Mouse (Mus musculus): ENCODE results near the gene Asic2. TPM values are rescaled to one million over a fixed set of nuclear protein-coding genes. Genes with fewer than 3 reads are reported as not detected.
"Not testable (repeated sequence)": the region's sequence is repeated elsewhere in the genome, so short reads cannot be mapped to it uniquely, and the experiment has no call there.

Asic2 gene
- polyA plus RNA-seq, 1 experiment from 2014 or later = not detected

DNA sequence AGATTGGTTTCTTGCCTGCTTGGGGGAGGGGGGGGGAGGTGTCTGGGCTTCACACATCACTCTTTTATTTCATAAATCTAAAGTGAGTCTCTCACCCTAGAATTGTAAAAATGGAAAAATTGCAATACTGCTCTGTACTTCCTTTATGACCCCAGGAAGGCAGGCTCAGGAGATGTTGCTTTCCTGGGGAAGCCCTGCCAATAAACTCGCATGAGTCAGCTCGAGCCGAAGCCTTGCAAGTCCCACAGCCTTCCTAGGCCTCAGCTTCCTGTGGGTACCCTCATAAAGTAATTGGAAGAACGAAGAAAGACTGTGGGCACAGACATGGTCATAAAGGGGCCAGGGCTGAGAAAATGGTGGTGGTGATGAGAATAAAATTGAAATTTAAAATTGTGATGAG is 607.2 kb downstream of the Asic2 start:
- DNase-seq (no peak), ATAC-seq (no peak)
- TF ChIP-seq CTCF (IDR thresholded peaks at IDR 0.05; ENCODE audit: low read depth) (no peak), EP300 (IDR thresholded peaks at IDR 0.05; ENCODE audit: low read depth) (no peak)
- H3K9ac ChIP-seq (replicated peaks) = no peak overlapping the region
- no peak overlapping the region for H3K27ac ChIP-seq (ENCODE audit: low read depth)
- H3K4me2 ChIP-seq (ENCODE audit: low read depth, low read length) = no peak overlapping the region
- no peak overlapping the region for H3K4me3 ChIP-seq (ENCODE audit: low read depth, low read length)
- H3K36me3 ChIP-seq (replicated peaks; ENCODE audit: insufficient read depth, low read length) = no peaks in the 10 kb centered on the region
- peaks cover 7% of the 10 kb centered on the region for H3K9me3 ChIP-seq (ENCODE audit: low read length)
- no peaks in the 10 kb centered on the region for H3K4me1 ChIP-seq (ENCODE audit: insufficient read depth)
- no peaks in the 10 kb centered on the region for H3K27me3 ChIP-seq (ENCODE audit: insufficient read depth, low read length)
- WGBS (ENCODE audit: insufficient replicate concordance) = 28% methylated on average over 4 of the region's 4 CpGs

DNA sequence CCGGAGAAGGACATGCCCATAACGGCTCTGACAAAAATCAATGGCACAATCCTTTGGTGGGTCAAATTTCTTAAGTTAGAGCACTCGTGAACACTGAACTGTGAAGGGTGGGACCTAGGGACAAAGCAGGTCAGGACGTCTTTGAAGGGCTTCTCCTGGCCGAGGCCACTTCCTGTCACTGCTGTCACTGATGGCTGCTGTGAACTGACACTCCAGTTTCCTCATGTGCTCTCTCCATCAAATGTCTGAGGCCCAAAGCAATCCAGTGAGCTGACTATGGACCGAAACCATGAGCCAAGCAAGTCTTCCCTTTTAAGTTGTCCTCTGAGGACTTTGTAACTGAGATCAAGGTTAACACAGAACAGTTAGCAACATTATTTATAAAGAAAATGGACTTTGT is 617.8 kb downstream of the Asic2 start:
- not testable (repeated sequence) for H3K4me2 ChIP-seq (ENCODE audit: low read depth, low read length); DNase-seq; H3K27ac ChIP-seq (ENCODE audit: low read depth); H3K9ac ChIP-seq (replicated peaks); H3K9me3 ChIP-seq (ENCODE audit: low read length); H3K4me1 ChIP-seq (ENCODE audit: insufficient read depth); ATAC-seq; H3K27me3 ChIP-seq (ENCODE audit: insufficient read depth, low read length); H3K36me3 ChIP-seq (replicated peaks; ENCODE audit: insufficient read depth, low read length); H3K4me3 ChIP-seq (ENCODE audit: low read depth, low read length)
- WGBS (ENCODE audit: insufficient replicate concordance) = 44% methylated on average over 5 of the region's 6 CpGs

DNA sequence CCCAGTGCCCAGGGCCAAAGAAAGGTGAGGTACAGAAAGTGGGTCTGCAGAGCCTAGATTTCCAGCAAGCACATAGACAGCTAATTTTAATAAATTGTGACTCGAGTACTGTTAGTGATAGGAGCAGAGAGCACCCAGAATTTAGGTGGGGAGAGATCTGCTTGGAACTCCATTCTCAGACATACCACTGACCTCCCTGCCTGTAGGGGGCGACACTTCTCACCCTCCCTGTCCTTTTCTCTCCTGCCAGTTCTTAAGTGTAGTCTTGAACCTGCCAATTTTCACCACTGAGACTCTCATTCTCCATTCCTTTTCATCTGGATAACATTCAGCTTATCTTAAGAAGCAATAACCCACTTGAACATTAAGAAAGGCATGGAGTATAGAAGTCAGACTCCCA is 636.3 kb downstream of the Asic2 start:
- ATAC-seq (no peak), DNase-seq (no peak)
- Histone ChIP-seq H3K9ac (replicated peaks) (no peak overlapping the region), H3K27ac (ENCODE audit: low read depth) (no peak overlapping the region), H3K4me3 (ENCODE audit: low read depth, low read length) (no peak overlapping the region), H3K9me3 (ENCODE audit: low read length) (no peaks in the 10 kb centered on the region), H3K4me1 (ENCODE audit: insufficient read depth) (no peaks in the 10 kb centered on the region), H3K36me3 (replicated peaks; ENCODE audit: insufficient read depth, low read length) (no peaks in the 10 kb centered on the region), H3K4me2 (ENCODE audit: low read depth, low read length) (no peak overlapping the region), H3K27me3 (ENCODE audit: insufficient read depth, low read length) (no peaks in the 10 kb centered on the region)
- TF ChIP-seq CTCF (IDR thresholded peaks at IDR 0.05; ENCODE audit: low read depth) = no peak
- no peak for TF ChIP-seq EP300 (IDR thresholded peaks at IDR 0.05; ENCODE audit: low read depth)
- WGBS (ENCODE audit: insufficient replicate concordance) = 59% methylated on average over 2 of the region's 2 CpGs

DNA sequence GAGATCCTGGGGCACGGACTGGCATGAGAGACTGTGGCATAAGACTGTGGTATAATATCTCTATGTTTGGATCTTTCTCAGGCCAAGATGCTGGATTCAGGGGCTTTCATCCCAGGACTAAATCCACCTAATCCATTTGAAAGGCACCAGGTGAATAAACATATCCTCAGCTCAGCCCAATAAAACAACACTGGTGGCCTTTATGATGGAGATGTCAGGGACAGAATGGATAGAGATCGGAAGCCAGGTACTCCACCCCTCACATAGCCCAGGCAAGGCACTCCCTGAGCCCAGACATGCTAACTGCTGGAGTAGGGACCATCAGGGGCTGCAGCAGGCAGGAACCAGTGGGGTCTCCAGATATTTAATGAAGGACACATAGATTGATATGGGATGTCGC is 637.3 kb downstream of the Asic2 start:
- no peaks in the 10 kb centered on the region for H3K36me3 ChIP-seq (replicated peaks; ENCODE audit: insufficient read depth, low read length)
- no peaks in the 10 kb centered on the region for H3K4me1 ChIP-seq (ENCODE audit: insufficient read depth)
- ATAC-seq = no peak
- no peaks in the 10 kb centered on the region for H3K27me3 ChIP-seq (ENCODE audit: insufficient read depth, low read length)
- H3K9ac ChIP-seq (replicated peaks) = no peak overlapping the region
- H3K4me3 ChIP-seq (ENCODE audit: low read depth, low read length) = no peak overlapping the region
- WGBS (ENCODE audit: insufficient replicate concordance) = 77% methylated on average over 3 of the region's 3 CpGs
- H3K9me3 ChIP-seq (ENCODE audit: low read length) = no peaks in the 10 kb centered on the region
- H3K27ac ChIP-seq (ENCODE audit: low read depth) = no peak overlapping the region
- DNase-seq = no peak
- H3K4me2 ChIP-seq (ENCODE audit: low read depth, low read length) = no peak overlapping the region
- TF ChIP-seq CTCF (IDR thresholded peaks at IDR 0.05; ENCODE audit: low read depth) (no peak), EP300 (IDR thresholded peaks at IDR 0.05; ENCODE audit: low read depth) (no peak)

DNA sequence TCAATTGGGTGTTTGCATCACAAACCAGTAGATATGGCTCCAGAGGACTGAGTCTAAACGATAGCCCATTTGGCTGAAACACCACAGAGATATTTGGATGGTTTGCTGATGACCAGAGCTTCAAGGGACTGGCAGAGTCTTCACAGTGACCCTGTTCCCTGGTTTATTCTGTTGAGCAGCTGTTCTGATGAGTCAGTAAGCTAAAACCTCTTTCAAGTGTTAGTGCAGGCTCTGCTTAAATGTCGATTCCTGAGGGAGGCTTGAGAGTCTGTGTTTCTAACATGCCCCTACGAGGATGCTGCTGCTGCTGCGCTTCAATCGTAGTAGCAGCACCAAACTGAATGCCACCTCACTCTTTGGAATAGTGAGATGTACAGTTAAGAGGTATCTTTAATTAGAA is 640.2 kb downstream of the Asic2 start:
- H3K4me2 ChIP-seq (ENCODE audit: low read depth, low read length) = no peak overlapping the region
- WGBS (ENCODE audit: insufficient replicate concordance) = 74% methylated on average over 5 of the region's 5 CpGs
- H3K4me1 ChIP-seq (ENCODE audit: insufficient read depth) = no peaks in the 10 kb centered on the region
- no peak for TF ChIP-seq CTCF (IDR thresholded peaks at IDR 0.05; ENCODE audit: low read depth)
- no peak for TF ChIP-seq EP300 (IDR thresholded peaks at IDR 0.05; ENCODE audit: low read depth)
- no peaks in the 10 kb centered on the region for H3K36me3 ChIP-seq (replicated peaks; ENCODE audit: insufficient read depth, low read length)
- no peak overlapping the region for H3K27ac ChIP-seq (ENCODE audit: low read depth)
- DNase-seq (no peak), ATAC-seq (no peak)
- no peaks in the 10 kb centered on the region for H3K27me3 ChIP-seq (ENCODE audit: insufficient read depth, low read length)
- H3K9ac ChIP-seq (replicated peaks) = no peak overlapping the region
- no peaks in the 10 kb centered on the region for H3K9me3 ChIP-seq (ENCODE audit: low read length)
- no peak overlapping the region for H3K4me3 ChIP-seq (ENCODE audit: low read depth, low read length)

DNA sequence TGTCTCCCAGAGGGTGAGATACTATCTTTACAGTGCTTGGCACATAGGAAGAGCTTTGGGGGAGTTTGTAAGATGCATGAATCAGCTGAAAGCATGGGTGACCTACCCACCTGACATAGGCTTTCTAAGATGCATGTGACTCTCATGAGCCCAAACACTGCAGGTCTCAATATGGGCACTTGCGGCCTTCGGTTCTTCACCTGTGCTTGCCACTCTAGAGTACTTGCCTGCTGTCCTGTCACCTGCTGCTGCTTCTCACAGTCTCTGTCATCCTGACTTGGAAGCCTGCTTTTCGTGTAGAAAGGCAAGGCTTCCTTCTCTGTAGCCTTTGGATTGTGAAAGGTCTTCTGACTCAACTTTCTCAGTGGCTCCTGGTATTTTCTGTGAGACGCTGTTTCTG is 645.1 kb downstream of the Asic2 start:
- H3K27ac ChIP-seq (ENCODE audit: low read depth) = no peak overlapping the region
- no peak for ATAC-seq
- H3K4me3 ChIP-seq (ENCODE audit: low read depth, low read length) = no peak overlapping the region
- H3K27me3 ChIP-seq (ENCODE audit: insufficient read depth, low read length) = no peaks in the 10 kb centered on the region
- 68% methylated on average over 4 of the region's 4 CpGs for WGBS (ENCODE audit: insufficient replicate concordance)
- H3K4me1 ChIP-seq (ENCODE audit: insufficient read depth) = no peaks in the 10 kb centered on the region
- no peak overlapping the region for H3K4me2 ChIP-seq (ENCODE audit: low read depth, low read length)
- TF ChIP-seq CTCF (IDR thresholded peaks at IDR 0.05; ENCODE audit: low read depth) = no peak
- no peak for TF ChIP-seq EP300 (IDR thresholded peaks at IDR 0.05; ENCODE audit: low read depth)
- no peak for DNase-seq
- no peaks in the 10 kb centered on the region for H3K9me3 ChIP-seq (ENCODE audit: low read length)
- no peak overlapping the region for H3K9ac ChIP-seq (replicated peaks)
- H3K36me3 ChIP-seq (replicated peaks; ENCODE audit: insufficient read depth, low read length) = no peaks in the 10 kb centered on the region

DNA sequence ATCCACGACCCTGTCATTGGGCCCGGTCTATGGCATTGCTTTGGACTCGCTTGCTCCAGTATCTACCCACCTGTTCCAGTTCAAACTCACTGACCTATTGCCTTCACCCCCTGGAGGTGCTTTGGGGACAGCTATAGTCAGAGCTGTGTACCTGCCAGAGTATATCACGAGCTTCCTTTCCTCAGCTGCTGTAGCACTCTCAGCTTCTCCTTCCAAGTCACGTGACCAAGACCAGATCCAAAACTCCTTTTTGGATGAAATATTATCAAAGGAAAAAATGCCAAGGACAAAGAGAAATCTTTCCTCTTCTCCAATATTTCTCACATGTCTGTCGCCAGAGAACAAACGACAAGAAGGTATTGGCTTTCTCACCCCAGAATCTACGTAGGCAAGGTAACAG is 645.8 kb downstream of the Asic2 start:
- no peak for ATAC-seq
- WGBS (ENCODE audit: insufficient replicate concordance) = 77% methylated on average over 8 of the region's 8 CpGs
- Histone ChIP-seq H3K27ac (ENCODE audit: low read depth) (no peak overlapping the region), H3K4me1 (ENCODE audit: insufficient read depth) (no peaks in the 10 kb centered on the region), H3K9ac (replicated peaks) (no peak overlapping the region), H3K36me3 (replicated peaks; ENCODE audit: insufficient read depth, low read length) (no peaks in the 10 kb centered on the region), H3K4me3 (ENCODE audit: low read depth, low read length) (no peak overlapping the region), H3K4me2 (ENCODE audit: low read depth, low read length) (no peak overlapping the region), H3K9me3 (ENCODE audit: low read length) (no peaks in the 10 kb centered on the region), H3K27me3 (ENCODE audit: insufficient read depth, low read length) (no peaks in the 10 kb centered on the region)
- DNase-seq = no peak
- TF ChIP-seq EP300 (IDR thresholded peaks at IDR 0.05; ENCODE audit: low read depth) (no peak), CTCF (IDR thresholded peaks at IDR 0.05; ENCODE audit: low read depth) (no peak)
